Mouse (Mus musculus) lung, postnatal 0 days (tissue): Measurements from ENCODE around the gene Dot1l. TPM values are rescaled to one million over a fixed set of nuclear protein-coding genes. Genes with fewer than 3 reads are reported as not detected.

Experiments
- ATAC-seq: fragments of 200-750 bp; cut with Nextera tagmentation; 2 replicates; pipeline ENCODE4 v1.8.0; 2017; ENCODE audit warnings: moderate library complexity
- DNase-seq: peaks from one replicate; pipeline ENCODE4 v3.0.0-alpha.2; 2016; ENCODE audit warnings: low spot score
- H3K27ac ChIP-seq: fragments of 300-500 bp; sonication (generic); 2 replicates; pipeline ENCODE4 v1.5.1; 2014; ENCODE audit warnings: antibody characterized with exemption, mild to moderate bottlenecking, low read length, mixed read lengths
- H3K27me3 ChIP-seq: fragments of 300-500 bp; sonication (generic); replicated peaks from 2 replicates; pipeline ENCODE4 v1.6.1; 2014; ENCODE audit warnings: low read length, mixed read lengths; ENCODE audit not compliant: insufficient read depth
- H3K36me3 ChIP-seq: fragments of 300-500 bp; sonication (generic); 2 replicates; pipeline ENCODE4 v1.6.1; 2014; ENCODE audit warnings: low read length, mixed read lengths; ENCODE audit not compliant: insufficient read depth
- H3K4me1 ChIP-seq: fragments of 300-500 bp; sonication (generic); 2 replicates; pipeline ENCODE4 v1.6.1; 2014; ENCODE audit warnings: antibody characterized with exemption, low read depth, low read length, mixed read lengths; ENCODE audit not compliant: insufficient read depth
- H3K4me2 ChIP-seq: fragments of 300-500 bp; sonication (generic); replicated peaks from 2 replicates; pipeline ENCODE4 v1.6.1; 2014; ENCODE audit warnings: low read depth, mild to moderate bottlenecking, low read length, moderate library complexity, mixed read lengths
- H3K4me3 ChIP-seq: fragments of 300-500 bp; sonication (generic); 2 replicates; pipeline ENCODE4 v1.5.1; 2014; ENCODE audit warnings: low read depth, low read length
- H3K9ac ChIP-seq: fragments of 300-500 bp; sonication (generic); replicated peaks from 2 replicates; pipeline ENCODE4 v1.6.1; 2014; ENCODE audit warnings: low read depth, mild to moderate bottlenecking
- H3K9me3 ChIP-seq: fragments of 300-500 bp; sonication (generic); 2 replicates; pipeline ENCODE4 v1.6.1; 2016; ENCODE audit warnings: low read length, mixed read lengths
- CTCF ChIP-seq: IDR thresholded peaks from 2 replicates; pipeline ENCODE4 v1.5.1; 2016; ENCODE audit warnings: antibody characterized with exemption, mild to moderate bottlenecking
- EP300 ChIP-seq: IDR thresholded peaks from 2 replicates; pipeline ENCODE4 v1.6.1; 2016; ENCODE audit warnings: antibody characterized with exemption, mild to moderate bottlenecking, control low read depth
- WGBS: fragments of 180-500 bp; shearing (Covaris S2); extraction: QIAGEN DNeasy Blood & Tissue Kit; methylation state at CpG from one replicate; pipeline ENCODE4 v1.1.7; 2014; 5-methylcytosine and 5-hydroxymethylcytosine counted together
- polyA plus RNA-seq: library from polyadenylated mRNA; unstranded; fragments of >200 nt; fragmentation: Nextera tagmentation; extraction: Ambion mirVana; gene quantifications from 2 replicates; pipeline ENCODE4 v1.2.1, GENCODE M21; 2015

Gene Dot1l
- polyA plus RNA-seq, 1 experiment from 2014 or later = 7.4 TPM

- H3K4me3 ChIP-seq = no peak overlapping the region
- H3K27ac ChIP-seq = no peak overlapping the region
- peaks cover 14% of the 10 kb centered on the region; the same call in 1 of the 2 replicates for H3K36me3 ChIP-seq
- H3K9me3 ChIP-seq = no peaks in the 10 kb centered on the region
- TF ChIP-seq EP300 (no peak), CTCF (no peak)
- H3K9ac ChIP-seq = no peak overlapping the region
- ATAC-seq (no peak), DNase-seq (no peak)
- WGBS = 43% methylated on average over 5 of the region's 5 CpGs
- H3K4me1 ChIP-seq = peaks cover 19% of the 10 kb centered on the region
- H3K4me2 ChIP-seq = no peak overlapping the region
- H3K27me3 ChIP-seq = no peaks in the 10 kb centered on the region
Observed at GRCm38 (mm10) chr10:80736731-80737130, 18.3 kb upstream of the Dot1l start.

- DNase-seq (peak; percentile 41), ATAC-seq (no peak)
- Histone ChIP-seq H3K9me3 (no peaks in the 10 kb centered on the region), H3K4me3 (no peak overlapping the region), H3K9ac (no peak overlapping the region), H3K27ac (no peak overlapping the region), H3K27me3 (no peaks in the 10 kb centered on the region), H3K4me2 (no peak overlapping the region), H3K4me1 (peaks cover 23% of the 10 kb centered on the region), H3K36me3 (peaks cover 3% of the 10 kb centered on the region; the same call in 1 of the 2 replicates)
- 58% methylated on average over 1 of the region's 1 CpGs for WGBS
- TF ChIP-seq EP300 (no peak), CTCF (peak; percentile 36)
Observed at GRCm38 (mm10) chr10:80738657-80739056, 16.3 kb upstream of the Dot1l start.

GRCm38 (mm10) chr10:80741146-80741545 is 13.9 kb upstream of the Dot1l start:
- 12% methylated on average over 5 of the region's 5 CpGs for WGBS
- H3K4me2 ChIP-seq = peak overlapping the region; percentile 82
- H3K27ac ChIP-seq = peak overlapping the region; percentile 76
- peak overlapping the region; percentile 99 for H3K4me3 ChIP-seq
- peak overlapping the region; percentile 96 for H3K9ac ChIP-seq
- peak; percentile 61 for DNase-seq
- TF ChIP-seq EP300 (no peak), CTCF (no peak)
- H3K27me3 ChIP-seq = no peaks in the 10 kb centered on the region
- ATAC-seq = no peak
- peaks cover 23% of the 10 kb centered on the region for H3K4me1 ChIP-seq
- no peaks in the 10 kb centered on the region for H3K9me3 ChIP-seq
- H3K36me3 ChIP-seq = no peaks in the 10 kb centered on the region

DNA sequence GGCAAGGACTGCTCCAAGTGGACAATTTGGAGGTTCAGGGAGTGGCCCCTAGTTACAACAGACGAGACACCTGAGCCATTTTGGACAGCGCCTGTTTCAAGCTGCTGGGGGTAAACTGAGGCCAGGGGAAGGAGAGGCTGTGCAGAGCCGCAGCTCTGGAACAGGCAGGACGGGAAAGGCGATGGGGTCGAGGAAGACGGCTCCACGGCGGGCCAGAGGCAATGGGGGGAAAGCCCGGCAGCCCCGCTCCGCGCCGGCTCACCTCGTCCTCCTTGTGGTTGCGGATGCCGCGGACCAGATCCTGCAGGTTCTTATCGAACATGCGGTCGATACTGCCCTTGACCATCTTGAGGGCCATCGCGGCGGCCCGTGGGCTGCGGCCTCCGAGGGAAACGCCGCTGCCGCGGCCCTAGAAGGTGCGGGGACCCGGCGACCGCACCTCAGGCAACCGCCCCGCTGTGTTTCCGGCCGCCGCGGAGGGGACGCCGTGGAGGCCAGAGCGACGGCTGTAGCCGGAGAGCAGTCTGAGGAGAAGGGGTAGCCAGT is 13.3 kb upstream of the Dot1l start:
- H3K27me3 ChIP-seq = no peaks in the 10 kb centered on the region
- under 1% methylated on average over 40 of the region's 46 CpGs for WGBS
- ATAC-seq = peak; percentile 18

DNA sequence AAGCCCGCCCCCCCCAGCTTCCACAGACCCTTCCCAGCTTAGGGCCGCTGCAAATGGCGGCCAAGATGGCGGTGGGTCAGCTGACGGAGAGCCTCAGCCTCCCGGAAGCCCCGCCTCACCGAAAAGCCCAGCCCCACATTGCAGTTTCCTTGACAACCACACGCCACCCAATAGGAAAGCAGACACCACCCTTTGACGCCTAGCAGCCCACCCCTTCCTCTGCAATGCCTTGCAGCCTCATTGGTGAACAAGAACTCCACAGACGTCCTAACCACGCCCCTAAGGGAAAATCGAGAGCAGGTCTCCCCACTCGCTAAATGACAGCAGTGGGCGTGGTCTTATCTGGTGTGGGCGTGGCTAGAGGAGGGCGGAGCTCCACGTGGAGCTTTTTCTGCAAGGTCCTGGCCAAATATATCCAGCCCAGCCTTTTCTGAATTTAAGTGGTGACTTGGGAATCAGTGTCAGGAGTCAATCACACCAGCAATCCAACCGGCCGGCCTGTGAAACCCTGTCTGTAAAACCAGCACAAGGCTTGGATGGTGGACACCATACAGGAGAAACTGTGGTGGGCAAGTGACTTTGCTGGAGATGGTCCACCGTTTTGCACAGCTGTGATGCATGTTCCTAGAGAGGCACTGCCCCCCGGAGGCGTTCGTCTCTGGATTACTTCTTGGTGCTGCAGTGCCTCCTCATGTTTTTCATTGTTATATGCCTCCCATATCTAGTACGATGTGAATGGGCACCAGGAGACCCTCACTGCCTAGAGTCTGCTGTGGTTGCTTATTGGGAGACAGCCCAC is 12.6 kb upstream of the Dot1l start, which contains the start of gene Ap3d1:
TSS of gene Ap3d1 (minus strand) at position 85 of the 799 bp plus-strand sequence.
- Histone ChIP-seq H3K9ac (peak within 1 kb of the TSS; percentile 96), H3K27ac (peak within 1 kb of the TSS; percentile 76), H3K27me3 (no peaks in the 10 kb centered on the region), H3K9me3 (no peaks in the 10 kb centered on the region), H3K4me1 (peaks cover 23% of the 10 kb centered on the region), H3K4me3 (peak within 1 kb of the TSS; percentile 99), H3K4me2 (peak within 1 kb of the TSS; percentile 82), H3K36me3 (no peaks in the 10 kb centered on the region)
- TF ChIP-seq EP300 = no peak
- 0 out of 2 replicates have a peak, but pooled peaks have one; percentile 14 for TF ChIP-seq CTCF
- ATAC-seq (peak; percentile 100), DNase-seq (peak; percentile 100)
- 1% methylated on average over 23 of the region's 25 CpGs for WGBS

More for the DNA sequence above, 13.3 kb upstream of the Dot1l start:
- Histone ChIP-seq H3K9me3 (no peaks in the 10 kb centered on the region), H3K9ac (peak overlapping the region; percentile 96), H3K27ac (peak overlapping the region; percentile 76), H3K36me3 (no peaks in the 10 kb centered on the region), H3K4me1 (peaks cover 23% of the 10 kb centered on the region), H3K4me3 (peak overlapping the region; percentile 99), H3K4me2 (peak overlapping the region; percentile 82)
- no peak for TF ChIP-seq EP300
- no peak for TF ChIP-seq CTCF
- no peak for DNase-seq

DNA sequence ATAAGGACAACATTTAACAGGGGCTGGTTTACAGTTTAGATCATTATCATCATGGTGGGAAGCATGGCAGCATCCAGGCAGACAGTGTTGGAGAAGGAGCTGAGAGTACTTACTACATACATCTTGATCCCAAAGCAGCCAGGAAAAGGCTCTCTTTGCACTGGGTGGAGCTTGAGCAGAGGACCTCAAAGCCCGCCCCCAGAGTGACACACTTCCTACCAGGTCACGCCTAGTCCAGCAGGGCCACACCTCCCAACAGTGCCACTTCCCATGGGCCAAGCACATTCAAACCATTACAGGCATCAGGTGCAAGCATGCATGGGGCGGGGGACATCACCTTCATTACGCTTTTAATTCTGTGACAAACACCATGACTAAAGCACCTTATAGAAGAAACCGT is 10.7 kb upstream of the Dot1l start:
- TF ChIP-seq CTCF = no peak
- no peak for TF ChIP-seq EP300
- WGBS = 30% methylated on average over 5 of the region's 5 CpGs
- no peak overlapping the region for H3K9ac ChIP-seq
- H3K4me1 ChIP-seq = peaks cover 18% of the 10 kb centered on the region; the same call in 1 of the 2 replicates
- DNase-seq (peak; percentile 90), ATAC-seq (peak; percentile 36)
- no peaks in the 10 kb centered on the region for H3K27me3 ChIP-seq
- H3K9me3 ChIP-seq = no peaks in the 10 kb centered on the region
- H3K27ac ChIP-seq = no peak overlapping the region
- H3K4me3 ChIP-seq = no peak overlapping the region
- H3K36me3 ChIP-seq = no peaks in the 10 kb centered on the region
- no peak overlapping the region for H3K4me2 ChIP-seq
